Mouse (Mus musculus): ENCODE results near the gene Zc3h12d.

The Zc3h12d gene

GRCm38 (mm10) chr10:7832171-7832676 lies at the start of gene Zc3h12d:
Gene Zc3h12d, plus strand, starts transcription at chr10:7832470.
- DNase-seq = peak; percentile 44

GRCm38 (mm10) chr10:7787319-7787718 lies 45.0 kb upstream of the Zc3h12d start:
- no peak for DNase-seq

- DNase-seq = no peak
Measured at GRCm38 (mm10) chr10:7792254-7792750, 40.0 kb upstream of the Zc3h12d start.

- peak; percentile 96 for DNase-seq
Measured at GRCm38 (mm10) chr10:7792751-7793385, 39.4 kb upstream of the Zc3h12d start, which contains the start of the genes Ginm1 and Ppil4. Gene Ginm1, minus strand, starts transcription at chr10:7792824. Gene Ppil4, plus strand, starts transcription at chr10:7792891.

- no peak for DNase-seq
Measured at GRCm38 (mm10) chr10:7801258-7801657, 31.0 kb upstream of the Zc3h12d start.

GRCm38 (mm10) chr10:7802519-7803140 lies 29.6 kb upstream of the Zc3h12d start:
- no peak for DNase-seq

GRCm38 (mm10) chr10:7809937-7810336 lies 22.3 kb upstream of the Zc3h12d start:
- DNase-seq = peak; percentile 74

GRCm38 (mm10) chr10:7816476-7816875 lies 15.8 kb upstream of the Zc3h12d start:
- no peak for DNase-seq

GRCm38 (mm10) chr10:7818676-7819075 lies 13.6 kb upstream of the Zc3h12d start:
- no peak for DNase-seq

- DNase-seq = no peak
Measured at GRCm38 (mm10) chr10:7819156-7819555, 13.1 kb upstream of the Zc3h12d start.

- no peak for DNase-seq
Measured at GRCm38 (mm10) chr10:7819603-7820002, 12.7 kb upstream of the Zc3h12d start.

- no peak for DNase-seq
Measured at GRCm38 (mm10) chr10:7820171-7820570, 12.1 kb upstream of the Zc3h12d start.

- no peak for DNase-seq
Measured at GRCm38 (mm10) chr10:7821981-7822380, 10.3 kb upstream of the Zc3h12d start.

GRCm38 (mm10) chr10:7824663-7825280 lies 7.5 kb upstream of the Zc3h12d start:
- no peak for DNase-seq

GRCm38 (mm10) chr10:7825281-7825665 lies 7.0 kb upstream of the Zc3h12d start:
- no peak for DNase-seq

GRCm38 (mm10) chr10:7826106-7826505 lies 6.2 kb upstream of the Zc3h12d start:
- no peak for DNase-seq

- DNase-seq = no peak
Measured at GRCm38 (mm10) chr10:7833377-7834165, 1.3 kb downstream of the Zc3h12d start.

GRCm38 (mm10) chr10:7834671-7835225 lies 2.5 kb downstream of the Zc3h12d start:
- DNase-seq = no peak

GRCm38 (mm10) chr10:7836902-7837301 lies 4.6 kb downstream of the Zc3h12d start:
- no peak for DNase-seq

- no peak for DNase-seq
Measured at GRCm38 (mm10) chr10:7837446-7837845, 5.2 kb downstream of the Zc3h12d start.

GRCm38 (mm10) chr10:7838036-7838435 lies 5.8 kb downstream of the Zc3h12d start:
- no peak for DNase-seq

- no peak for DNase-seq
Measured at GRCm38 (mm10) chr10:7838874-7839421, 6.7 kb downstream of the Zc3h12d start.
